Mouse (Mus musculus) activated CD4-positive, CD25-positive, alpha-beta regulatory T cell, adult 9 weeks (primary cell): ENCODE data around the gene Sostdc1. TPM values are rescaled to one million over a fixed set of nuclear protein-coding genes. Genes with fewer than 3 reads are reported as not detected.

Source experiments
- polyA plus RNA-seq: library from polyadenylated mRNA; unstranded; fragments of 100-300 nt; shearing (Covaris generic); gene quantifications from one replicate; pipeline ENCODE4 v1.2.1, GENCODE M21; 2017

Sostdc1 gene
- 24.9 TPM for polyA plus RNA-seq

DNA sequence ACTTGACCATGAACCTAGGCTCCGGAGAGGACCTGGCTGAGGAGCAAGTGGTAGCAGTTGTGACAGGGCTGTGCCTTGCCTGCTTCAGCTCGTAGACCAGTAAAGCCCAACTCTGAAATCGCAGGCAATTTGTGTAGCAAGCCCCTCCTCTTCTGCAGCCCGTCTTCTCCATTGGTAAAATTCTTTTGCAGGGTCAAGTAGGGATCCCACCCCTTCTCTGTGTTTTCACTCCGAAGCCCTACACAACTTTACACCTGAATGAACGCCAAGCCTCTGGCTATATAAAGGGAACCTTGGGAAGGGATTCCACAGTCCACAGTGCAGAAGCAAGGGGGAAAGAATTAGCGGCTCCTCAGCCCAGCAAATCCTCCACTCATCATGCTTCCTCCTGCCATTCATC lies at the start of gene Sostdc1:
TSS of gene Sostdc1 (plus strand) at position 224 of the 400 bp plus-strand sequence.

Other genes with a start within 250 kb of the Sostdc1 start
- 48.8 TPM for gene Ankmy2, start 157.0 kb upstream of the Sostdc1 start, polyA plus RNA-seq
- 171 TPM for gene Bzw2, start 156.1 kb upstream of the Sostdc1 start, polyA plus RNA-seq
- gene Lrrc72, start 60.7 kb upstream of the Sostdc1 start, polyA plus RNA-seq, result not detected
- gene Ispd, start 67.3 kb downstream of the Sostdc1 start, polyA plus RNA-seq, result 2.7 TPM
- not detected for gene D630036H23Rik, start 68.0 kb downstream of the Sostdc1 start, polyA plus RNA-seq